9 mouse cellular contexts compared by ENCODE assay signal in the genomic region with DNA sequence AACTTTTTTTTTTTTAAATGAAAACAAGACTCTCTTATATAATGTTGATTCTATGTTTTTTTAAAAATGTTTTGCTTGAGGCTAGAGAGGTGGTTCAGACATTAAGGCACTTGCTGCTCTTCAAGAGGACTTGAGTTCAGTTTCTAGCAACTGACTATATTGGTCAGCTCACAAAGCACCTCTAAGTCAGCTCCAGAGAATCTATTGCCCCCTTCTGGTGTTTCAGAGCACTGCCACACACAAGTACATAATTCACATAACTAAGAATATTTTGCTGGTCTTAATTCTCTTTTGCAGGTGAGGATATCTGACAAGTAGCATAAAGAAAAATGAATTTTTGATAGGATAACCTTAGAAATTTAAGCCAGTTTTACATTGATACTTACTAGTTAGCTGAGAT. TPM values are rescaled to one million over a fixed set of nuclear protein-coding genes. Genes with fewer than 3 reads are reported as not detected.
DNase-seq lines count a peak whose midpoint lies in the region; ATAC-seq and TF ChIP-seq lines count a peak whose summit lies in the region.
"Had no signal": no experiment of that assay in that cellular context is flagged by ENCODE, and none has a peak within 500 bp of the region (broad histone marks: within the 10 kb centered on the region; RNA-seq: fewer than 3 reads in every experiment).

No protein-coding gene starts in this region.

- DNase-seq in cerebellum, postnatal 14 days: peak; percentile 23 to 26
- DNase-seq in cerebellum, adult 9-10 months: no peak
- DNase-seq in left cerebral cortex, adult 2 months (ENCODE audit: extremely low spot score in 1 of 2, low spot score in 2 of 2): no peak
- no peak for DNase-seq in left cerebral cortex, adult 18-20 months (ENCODE audit: low spot score in 2 of 2)
- peak; percentile 57 for DNase-seq in CD4-positive, CD25-positive, alpha-beta regulatory T cell, adult 2 months (ENCODE audit: low read depth, low spot score)
- peak; percentile 46 for DNase-seq in embryo, embryonic 10.5 days (ENCODE audit: low spot score)
- DNase-seq in urinary bladder, postnatal 10 days (ENCODE audit: low spot score): no peak

- no peak overlapping the region for H3K27ac ChIP-seq in left cerebral cortex, adult 2 months
- H3K27ac ChIP-seq: hindbrain, embryonic 13.5 days had no signal

- peak; percentile 45 for TF ChIP-seq CTCF in left cerebral cortex, adult 2 months (IDR thresholded peaks at IDR 0.05)

- H3K4me3 ChIP-seq in left cerebral cortex, adult 2 months: no peak overlapping the region
- H3K4me3 ChIP-seq: hindbrain, embryonic 13.5 days had no signal

- intact Hi-C loops in left cerebral cortex, adult 2 months (cut with DNase I): no loop called here

- no peak for ATAC-seq in activated CD4-positive, CD25-positive, alpha-beta regulatory T cell, adult 4 months

RNA-seq across cellular contexts. Expression of a gene that starts 12.3 kb away (rescaled TPM):
- 10 to 100 TPM; 27.6 to 31.8 TPM for total RNA-seq in left cerebral cortex, adult 2 months (2021)
- total RNA-seq in left cerebral cortex, adult 18-20 months (2021): 10 to 100 TPM; 25.3 to 26.9 TPM
- polyA plus RNA-seq in activated CD4-positive, CD25-positive, alpha-beta regulatory T cell, adult 4 months (2017; shearing (Covaris generic)): 10 to 100 TPM; 31.3 to 32.5 TPM

Comparison
In these comparisons a context has a peak if more than half of its experiments do, and no peak if none do; other contexts are left out.
1. DNase-seq: peak in cerebellum, postnatal 14 days (2 of 2), CD4-positive, CD25-positive, alpha-beta regulatory T cell, adult 2 months (single experiment) and embryo, embryonic 10.5 days (single experiment); none in cerebellum, adult 9-10 months (single experiment), left cerebral cortex, adult 2 months (0 of 2), left cerebral cortex, adult 18-20 months (0 of 2) and urinary bladder, postnatal 10 days (single experiment).